ENCODE assay signal across 21 mouse cellular contexts in the genomic region with DNA sequence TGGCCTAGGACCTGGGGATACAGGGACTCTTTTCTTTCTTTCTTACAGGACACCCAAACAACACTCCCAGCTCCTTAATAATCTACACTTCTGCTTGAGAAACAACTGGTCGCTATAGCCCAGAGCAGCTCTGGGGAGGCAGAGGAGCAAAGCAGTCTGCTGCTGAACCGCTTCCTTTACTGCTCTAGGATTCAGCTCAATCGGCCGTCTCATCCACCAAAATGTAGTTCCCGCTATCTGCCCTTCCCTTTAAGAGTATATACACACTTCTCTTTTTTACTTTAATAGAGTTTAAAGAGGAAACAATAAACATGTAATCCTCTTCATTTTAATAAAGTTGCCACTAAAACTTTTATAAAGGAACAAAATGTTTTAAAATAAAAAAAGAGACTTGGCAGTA.
"Had no signal": no experiment of that assay in that cellular context is flagged by ENCODE, and none has a peak within 500 bp of the region (broad histone marks: within the 10 kb centered on the region; RNA-seq: fewer than 3 reads in every experiment).

No protein-coding gene starts in this region.

- H3K4me3 ChIP-seq: limb, embryonic 10.5 days; limb, embryonic 13.5 days; liver, embryonic 12.5 days; liver, embryonic 15.5 days; lung, embryonic 15.5 days; midbrain, embryonic 12.5 days; midbrain, embryonic 15.5 days; myocyte; neural tube, embryonic 13.5 days had no signal

- DNase-seq: kidney, adult 9 months; kidney, postnatal 14 days; kidney, postnatal 4 days; liver; lung, adult 18-20 months; lung, postnatal 10 days; lung, postnatal 36 days; retina, postnatal 1 day; right cerebral cortex, postnatal 25 days; spleen, adult 18-20 months; thymus, adult 18-20 months; thymus, postnatal 36 days had no signal

- ATAC-seq: liver, embryonic 12.5 days; midbrain, embryonic 15.5 days had no signal

- H3K27me3 ChIP-seq: limb, embryonic 13.5 days; liver, embryonic 12.5 days; liver, embryonic 15.5 days; lung, embryonic 15.5 days; midbrain, embryonic 12.5 days; midbrain, embryonic 15.5 days; neural tube, embryonic 13.5 days had no signal

- H3K27ac ChIP-seq: limb, embryonic 10.5 days; limb, embryonic 13.5 days; liver, embryonic 12.5 days; liver, embryonic 15.5 days; lung, embryonic 15.5 days; midbrain, embryonic 12.5 days; midbrain, embryonic 15.5 days; neural tube, embryonic 13.5 days had no signal

- H3K36me3 ChIP-seq: limb, embryonic 10.5 days; limb, embryonic 13.5 days; liver, embryonic 12.5 days; liver, embryonic 15.5 days; lung, embryonic 15.5 days; midbrain, embryonic 12.5 days; midbrain, embryonic 15.5 days; neural tube, embryonic 13.5 days had no signal

- H3K4me1 ChIP-seq: limb, embryonic 10.5 days; liver, embryonic 15.5 days; lung, embryonic 15.5 days; midbrain, embryonic 12.5 days; midbrain, embryonic 15.5 days; neural tube, embryonic 13.5 days had no signal

- H3K9me3 ChIP-seq: limb, embryonic 10.5 days; limb, embryonic 13.5 days; liver, embryonic 12.5 days; liver, embryonic 15.5 days; lung, embryonic 15.5 days; midbrain, embryonic 12.5 days; midbrain, embryonic 15.5 days; neural tube, embryonic 13.5 days had no signal

- H3K9ac ChIP-seq: limb, embryonic 13.5 days; liver, embryonic 12.5 days; liver, embryonic 15.5 days; lung, embryonic 15.5 days; midbrain, embryonic 12.5 days; midbrain, embryonic 15.5 days; neural tube, embryonic 13.5 days had no signal

- H3K4me2 ChIP-seq: limb, embryonic 13.5 days; liver, embryonic 12.5 days; liver, embryonic 15.5 days; lung, embryonic 15.5 days; midbrain, embryonic 12.5 days; midbrain, embryonic 15.5 days; neural tube, embryonic 13.5 days had no signal
